Mouse (Mus musculus) embryonic facial prominence, embryonic 14.5 days (tissue): Measurements from ENCODE around the gene Ncl. TPM values are rescaled to one million over a fixed set of nuclear protein-coding genes. Genes with fewer than 3 reads are reported as not detected.
"Not testable (repeated sequence)": the region's sequence is repeated elsewhere in the genome, so short reads cannot be mapped to it uniquely, and the experiment has no call there.

Experiments used
- ATAC-seq: fragments of 200-750 bp; cut with Nextera tagmentation; 2 replicates; pipeline ENCODE4 v1.8.0; 2017; ENCODE audit warnings: low read depth, moderate number of reproducible peaks, moderate TSS enrichment
- DNase-seq: peaks from one replicate; pipeline ENCODE4 v3.0.0-alpha.2; 2015; ENCODE audit warnings: low spot score
- H3K27ac ChIP-seq: fragments of 300-500 bp; sonication (generic); replicated peaks from 2 replicates; pipeline ENCODE4 v1.5.1; 2014; ENCODE audit warnings: low read depth, mild to moderate bottlenecking, low read length, moderate library complexity
- H3K27me3 ChIP-seq: fragments of 300-500 bp; sonication (generic); replicated peaks from 2 replicates; pipeline ENCODE4 v1.6.1; 2014; ENCODE audit warnings: low read length; ENCODE audit not compliant: control insufficient read depth, insufficient read depth
- H3K36me3 ChIP-seq: fragments of 300-500 bp; sonication (generic); 2 replicates; pipeline ENCODE4 v1.6.1; 2014; ENCODE audit warnings: low read length, mixed read lengths; ENCODE audit not compliant: control insufficient read depth, insufficient read depth
- H3K4me1 ChIP-seq: fragments of 300-500 bp; sonication (generic); 2 replicates; pipeline ENCODE4 v1.6.1; 2014; ENCODE audit warnings: antibody characterized with exemption, low read length; ENCODE audit not compliant: control insufficient read depth, insufficient read depth
- H3K4me2 ChIP-seq: fragments of 300-500 bp; sonication (generic); 2 replicates; pipeline ENCODE4 v1.6.1; 2014; ENCODE audit warnings: low read depth, mild to moderate bottlenecking, low read length, moderate library complexity, mixed read lengths
- H3K4me3 ChIP-seq: fragments of 300-500 bp; sonication (generic); 2 replicates; pipeline ENCODE4 v1.5.1; 2014; ENCODE audit warnings: low read depth, mild to moderate bottlenecking, low read length
- H3K9ac ChIP-seq: fragments of 300-500 bp; sonication (generic); 2 replicates; pipeline ENCODE4 v1.6.1; 2014; ENCODE audit warnings: low read depth, mild to moderate bottlenecking, low read length, moderate library complexity, mixed read lengths
- H3K9me3 ChIP-seq: fragments of 300-500 bp; sonication (generic); 2 replicates; pipeline ENCODE4 v1.6.1; 2016; ENCODE audit warnings: low read length; ENCODE audit not compliant: control insufficient read depth
- WGBS: fragments of 180-500 bp; shearing (Covaris S2); extraction: QIAGEN DNeasy Blood & Tissue Kit; methylation state at CpG from one replicate; pipeline ENCODE4 v1.1.7; 2014; 5-methylcytosine and 5-hydroxymethylcytosine counted together
- polyA plus RNA-seq: library from polyadenylated mRNA; unstranded; fragments of >200 nt; fragmentation: Nextera tagmentation; extraction: Ambion mirVana; gene quantifications from 2 replicates; pipeline ENCODE4 v1.2.1, GENCODE M21; 2014

Ncl gene
- polyA plus RNA-seq, 1 experiment from 2014 or later, result 285 TPM

GRCm38 (mm10) chr1:86345069-86345468, 14.1 kb downstream of the Ncl start:
- no peak for ATAC-seq
- Histone ChIP-seq H3K9ac (no peak overlapping the region), H3K4me3 (no peak overlapping the region), H3K27me3 (no peaks in the 10 kb centered on the region), H3K4me2 (no peak overlapping the region), H3K4me1 (no peaks in the 10 kb centered on the region), H3K27ac (no peak overlapping the region), H3K36me3 (peaks cover 41% of the 10 kb centered on the region), H3K9me3 (no peaks in the 10 kb centered on the region)
- no peak for DNase-seq
- 88% methylated on average over 4 of the region's 4 CpGs for WGBS

DNA sequence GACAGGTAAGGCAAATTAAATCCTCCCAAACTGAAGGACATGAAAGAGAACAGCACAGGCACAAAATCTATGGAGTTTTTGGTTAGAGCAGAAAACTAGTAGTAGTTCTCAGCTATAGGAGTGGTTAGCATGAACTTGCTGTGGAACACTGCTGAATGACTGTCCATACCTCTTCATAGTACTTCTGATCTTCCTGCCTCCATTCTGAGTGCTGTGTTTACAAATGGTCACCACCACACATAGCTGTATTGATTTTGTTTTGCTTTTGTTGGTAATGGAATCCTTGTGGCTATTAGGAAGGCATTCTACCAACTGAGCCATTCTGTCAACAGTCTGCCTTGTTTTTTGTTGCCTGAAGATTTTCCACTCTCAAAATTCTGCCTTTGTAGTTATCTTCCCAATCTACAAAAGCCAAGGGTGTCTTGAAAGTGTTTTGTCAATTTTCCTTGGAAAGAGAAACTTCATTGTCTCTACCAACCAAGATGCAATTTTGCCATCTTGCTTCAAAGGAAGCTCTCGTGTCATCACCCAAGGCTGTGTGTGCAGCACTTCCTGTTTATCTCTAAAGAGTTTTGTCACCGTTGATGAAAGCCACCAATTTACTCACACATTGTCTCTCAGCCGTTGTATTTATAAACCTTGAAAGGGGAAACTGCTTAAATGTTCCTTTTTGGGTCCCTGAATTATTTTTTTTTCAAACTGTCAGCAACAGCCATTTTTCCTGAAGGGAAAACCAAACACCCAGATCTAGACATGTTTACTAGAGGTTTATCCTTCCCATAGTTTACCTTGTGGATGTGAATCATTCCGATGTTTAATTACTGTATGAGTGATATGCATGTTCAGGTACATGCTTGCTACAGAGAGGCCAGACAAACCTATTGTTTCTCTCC, 15.0 kb downstream of the Ncl start:
- no peak overlapping the region for H3K4me2 ChIP-seq
- no peaks in the 10 kb centered on the region for H3K27me3 ChIP-seq
- no peak overlapping the region for H3K4me3 ChIP-seq
- H3K9me3 ChIP-seq, result no peaks in the 10 kb centered on the region
- ATAC-seq, result no peak
- H3K9ac ChIP-seq, result no peak overlapping the region
- 59% methylated on average over 4 of the region's 4 CpGs for whole genome bisulfite sequencing
- no peak for DNase-seq
- H3K4me1 ChIP-seq, result no peaks in the 10 kb centered on the region
- no peak overlapping the region for H3K27ac ChIP-seq
- H3K36me3 ChIP-seq, result peaks cover 32% of the 10 kb centered on the region

GRCm38 (mm10) chr1:86343087-86343645, 16.0 kb downstream of the Ncl start:
- no peak overlapping the region for H3K27ac ChIP-seq
- peaks cover 22% of the 10 kb centered on the region for H3K36me3 ChIP-seq
- no peak overlapping the region for H3K4me2 ChIP-seq
- DNase-seq (no peak), ATAC-seq (no peak)
- H3K9me3 ChIP-seq, result no peaks in the 10 kb centered on the region
- WGBS, result 100% methylated on average over 1 of the region's 1 CpGs
- no peaks in the 10 kb centered on the region for H3K27me3 ChIP-seq
- no peak overlapping the region for H3K9ac ChIP-seq
- no peak overlapping the region for H3K4me3 ChIP-seq
- no peaks in the 10 kb centered on the region for H3K4me1 ChIP-seq

GRCm38 (mm10) chr1:86342371-86342770, 16.8 kb downstream of the Ncl start:
- H3K36me3 ChIP-seq, result peaks cover 14% of the 10 kb centered on the region
- H3K27me3 ChIP-seq, result no peaks in the 10 kb centered on the region
- H3K4me1 ChIP-seq, result no peaks in the 10 kb centered on the region
- no peak overlapping the region for H3K4me3 ChIP-seq
- no peak overlapping the region for H3K27ac ChIP-seq
- WGBS, result 91% methylated on average over 2 of the region's 2 CpGs
- no peaks in the 10 kb centered on the region for H3K9me3 ChIP-seq
- no peak overlapping the region for H3K4me2 ChIP-seq
- DNase-seq (no peak), ATAC-seq (no peak)
- no peak overlapping the region for H3K9ac ChIP-seq

DNA sequence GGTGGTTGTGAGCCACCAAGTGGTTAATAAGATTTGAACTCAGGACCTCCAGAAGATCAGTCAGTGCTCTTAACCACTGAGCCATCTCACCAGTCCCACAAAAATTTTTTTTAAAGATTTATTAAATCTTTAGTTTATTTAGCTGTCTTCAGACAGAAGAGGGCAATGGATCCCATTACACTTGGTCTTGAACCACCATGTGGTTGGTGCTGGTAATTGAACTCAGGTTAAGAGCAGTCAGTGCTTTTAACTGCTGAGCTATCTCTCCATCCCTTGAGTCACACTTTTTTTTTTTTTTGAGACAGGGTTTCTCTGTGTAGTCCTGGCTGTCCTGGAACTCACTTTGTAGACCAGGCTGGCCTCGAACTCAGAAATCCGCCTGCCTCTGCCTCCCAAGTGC, 18.1 kb downstream of the Ncl start:
- H3K27me3 ChIP-seq, H3K9me3 ChIP-seq, H3K4me1 ChIP-seq, H3K9ac ChIP-seq, H3K4me2 ChIP-seq, ATAC-seq, H3K4me3 ChIP-seq, DNase-seq, H3K36me3 ChIP-seq, H3K27ac ChIP-seq: not testable (repeated sequence)
- WGBS, result 100% methylated on average over 2 of the region's 2 CpGs

DNA sequence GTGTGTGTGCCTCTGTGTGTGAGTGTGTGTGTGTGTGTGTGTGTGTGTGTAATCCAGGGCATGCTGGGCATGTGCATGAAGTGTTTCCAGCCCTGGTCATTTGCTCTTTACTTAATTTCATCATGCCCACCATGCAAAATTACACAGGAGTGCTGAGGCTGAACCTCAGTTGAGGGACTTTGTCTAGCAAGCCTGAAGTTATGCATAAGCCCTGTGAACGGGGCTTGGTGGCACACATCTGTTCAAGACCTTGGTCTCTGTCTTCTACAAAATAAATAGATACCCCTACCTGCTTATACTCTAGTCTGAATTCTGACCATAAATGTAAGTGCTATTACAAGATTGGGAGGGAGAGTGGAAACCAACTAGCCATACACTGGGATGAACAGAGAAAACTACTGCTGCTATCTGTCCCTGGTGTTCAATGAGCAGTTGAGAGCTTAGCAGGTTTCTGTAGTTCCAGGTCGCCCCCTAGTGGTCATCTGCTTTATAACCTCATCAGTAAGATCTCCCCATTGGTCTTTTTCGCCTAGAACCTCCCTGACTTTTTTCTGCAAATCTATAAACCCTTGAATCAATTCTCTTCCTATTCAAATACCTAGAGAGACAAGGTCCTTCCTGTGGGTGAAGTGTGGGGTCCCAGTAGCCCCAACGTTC, 19.9 kb downstream of the Ncl start:
- Histone ChIP-seq H3K27ac (no peak overlapping the region), H3K4me3 (no peak overlapping the region), H3K9ac (no peak overlapping the region), H3K9me3 (no peaks in the 10 kb centered on the region), H3K27me3 (no peaks in the 10 kb centered on the region), H3K4me1 (no peaks in the 10 kb centered on the region), H3K4me2 (no peak overlapping the region), H3K36me3 (no peaks in the 10 kb centered on the region)
- peak; percentile 88 for DNase-seq
- ATAC-seq, result peak; percentile 66
- 27% methylated on average over 4 of the region's 4 CpGs for WGBS

GRCm38 (mm10) chr1:86336330-86336729, 22.9 kb downstream of the Ncl start:
- ATAC-seq (no peak), DNase-seq (no peak)
- H3K9me3 ChIP-seq, result no peaks in the 10 kb centered on the region
- no peaks in the 10 kb centered on the region for H3K4me1 ChIP-seq
- no peaks in the 10 kb centered on the region for H3K27me3 ChIP-seq
- no peak overlapping the region for H3K9ac ChIP-seq
- H3K36me3 ChIP-seq, result no peaks in the 10 kb centered on the region
- 48% methylated on average over 2 of the region's 2 CpGs for WGBS
- H3K4me3 ChIP-seq, result no peak overlapping the region
- H3K4me2 ChIP-seq, result no peak overlapping the region
- no peak overlapping the region for H3K27ac ChIP-seq

GRCm38 (mm10) chr1:86320822-86321413, 38.3 kb downstream of the Ncl start:
- Histone ChIP-seq H3K36me3 (no peaks in the 10 kb centered on the region), H3K4me1 (no peaks in the 10 kb centered on the region), H3K27me3 (no peaks in the 10 kb centered on the region), H3K4me3 (no peak overlapping the region), H3K9ac (no peak overlapping the region), H3K27ac (no peak overlapping the region), H3K9me3 (no peaks in the 10 kb centered on the region), H3K4me2 (no peak overlapping the region)
- 87% methylated on average over 6 of the region's 8 CpGs for WGBS
- ATAC-seq (no peak), DNase-seq (no peak)
